Mouse (Mus musculus) embryonic facial prominence, embryonic 11.5 days (tissue): ENCODE data around the gene Spns3. TPM values are rescaled to one million over a fixed set of nuclear protein-coding genes. Genes with fewer than 3 reads are reported as not detected.
A peak's percentile ranks its signal among the peaks of the same experiment; 100 is the strongest.

Experiments
- ATAC-seq: fragments of 200-750 bp; cut with Nextera tagmentation; replicated peaks from 2 replicates; pipeline ENCODE4 v1.8.0; 2017; ENCODE audit warnings: low read depth; ENCODE audit not compliant: insufficient number of reproducible peaks, low FRiP score, low TSS enrichment
- DNase-seq: peaks from one replicate; pipeline ENCODE4 v3.0.0-alpha.2; 2015; ENCODE audit warnings: low spot score
- H3K27ac ChIP-seq: fragments of 300-500 bp; sonication (generic); replicated peaks from 2 replicates; pipeline ENCODE4 v1.5.1; 2014; ENCODE audit warnings: mild to moderate bottlenecking, low read depth, low read length, control low read depth
- H3K27me3 ChIP-seq: fragments of 300-500 bp; sonication (generic); 2 replicates; pipeline ENCODE4 v1.6.1; 2014; ENCODE audit warnings: mild to moderate bottlenecking, low read length, moderate library complexity, mixed read lengths; ENCODE audit not compliant: control insufficient read depth, insufficient read depth
- H3K36me3 ChIP-seq: fragments of 300-500 bp; sonication (generic); replicated peaks from 2 replicates; pipeline ENCODE4 v1.6.1; 2014; ENCODE audit warnings: low read depth, mild to moderate bottlenecking, low read length, moderate library complexity, mixed read lengths; ENCODE audit not compliant: control insufficient read depth, insufficient read depth
- H3K4me1 ChIP-seq: fragments of 300-500 bp; sonication (generic); 2 replicates; pipeline ENCODE4 v1.6.1; 2014; ENCODE audit warnings: low read length, mixed read lengths; ENCODE audit not compliant: control insufficient read depth, insufficient read depth
- H3K4me2 ChIP-seq: fragments of 300-500 bp; sonication (generic); 2 replicates; pipeline ENCODE4 v1.6.1; 2014; ENCODE audit warnings: low read depth, mild to moderate bottlenecking, control low read depth, low read length, moderate library complexity
- H3K4me3 ChIP-seq: fragments of 300-500 bp; sonication (generic); 2 replicates; pipeline ENCODE4 v1.5.1; 2014; ENCODE audit warnings: low read depth, low read length, control low read depth
- H3K9ac ChIP-seq: fragments of 300-500 bp; sonication (generic); replicated peaks from 2 replicates; pipeline ENCODE4 v1.6.1; 2014; ENCODE audit warnings: mild to moderate bottlenecking, control low read depth, low read length
- H3K9me3 ChIP-seq: fragments of 300-500 bp; sonication (generic); replicated peaks from 2 replicates; pipeline ENCODE4 v1.6.1; 2016; ENCODE audit warnings: mild to moderate bottlenecking, low read length, inconsistent platforms, mixed read lengths; ENCODE audit not compliant: control insufficient read depth
- WGBS: fragments of 180-500 bp; shearing (Covaris S2); extraction: QIAGEN DNeasy Blood & Tissue Kit; methylation state at CpG from one replicate; pipeline ENCODE4 v1.1.7; 2014; 5-methylcytosine and 5-hydroxymethylcytosine counted together
- polyA plus RNA-seq: library from polyadenylated mRNA; unstranded; fragments of >200 nt; fragmentation: Nextera tagmentation; extraction: Ambion mirVana; gene quantifications from 2 replicates; pipeline ENCODE4 v1.2.1, GENCODE M21; 2014

Gene Spns3
- polyA plus RNA-seq, 1 experiment from 2014 or later: not detected

GRCm38 (mm10) chr11:72494046-72494988, 56.0 kb downstream of the Spns3 start:
- H3K27ac ChIP-seq: no peak overlapping the region
- H3K4me2 ChIP-seq: no peak overlapping the region
- no peak overlapping the region for H3K9ac ChIP-seq
- H3K4me1 ChIP-seq: no peaks in the 10 kb centered on the region
- ATAC-seq: no peak
- DNase-seq: peak; percentile 79
- 51% methylated on average over 8 of the region's 8 CpGs for WGBS
- H3K27me3 ChIP-seq: peaks cover 3% of the 10 kb centered on the region; the same call in 1 of the 2 replicates
- no peak overlapping the region for H3K4me3 ChIP-seq
- H3K9me3 ChIP-seq: no peaks in the 10 kb centered on the region
- H3K36me3 ChIP-seq: no peaks in the 10 kb centered on the region

GRCm38 (mm10) chr11:72491130-72491960, 59.0 kb downstream of the Spns3 start:
- DNase-seq (no peak), ATAC-seq (no peak)
- no peaks in the 10 kb centered on the region for H3K36me3 ChIP-seq
- peaks cover 24% of the 10 kb centered on the region for H3K27me3 ChIP-seq
- H3K4me2 ChIP-seq: no peak overlapping the region
- no peaks in the 10 kb centered on the region for H3K9me3 ChIP-seq
- H3K9ac ChIP-seq: no peak overlapping the region
- 72% methylated on average over 15 of the region's 15 CpGs for WGBS
- H3K4me3 ChIP-seq: no peak overlapping the region
- no peaks in the 10 kb centered on the region for H3K4me1 ChIP-seq
- no peak overlapping the region for H3K27ac ChIP-seq

GRCm38 (mm10) chr11:72489881-72490301, 60.4 kb downstream of the Spns3 start, which contains the start of gene Spns2:
Gene Spns2 (minus strand): TSS chr11:72489904.
- peak within 1 kb of the TSS; percentile 54 for H3K9ac ChIP-seq
- H3K4me2 ChIP-seq: peak within 1 kb of the TSS; percentile 99
- peak; percentile 92 for DNase-seq
- no peak within 1 kb of the TSS; the same call in 1 of the 2 replicates for H3K27ac ChIP-seq
- H3K36me3 ChIP-seq: no peaks in the 10 kb centered on the region
- under 1% methylated on average over 41 of the region's 42 CpGs for WGBS
- no peaks in the 10 kb centered on the region for H3K9me3 ChIP-seq
- H3K4me3 ChIP-seq: peak within 1 kb of the TSS; percentile 63
- no peaks in the 10 kb centered on the region for H3K4me1 ChIP-seq
- ATAC-seq: peak; percentile 91
- peaks cover 24% of the 10 kb centered on the region for H3K27me3 ChIP-seq

- WGBS: under 1% methylated on average over 30 of the region's 42 CpGs
- Histone ChIP-seq H3K9ac (peak overlapping the region; percentile 54), H3K27ac (no peak overlapping the region; the same call in 1 of the 2 replicates), H3K4me3 (peak overlapping the region; percentile 63), H3K9me3 (no peaks in the 10 kb centered on the region), H3K36me3 (no peaks in the 10 kb centered on the region), H3K4me1 (no peaks in the 10 kb centered on the region), H3K27me3 (peaks cover 24% of the 10 kb centered on the region), H3K4me2 (peak overlapping the region; percentile 99)
- DNase-seq (no peak), ATAC-seq (0 out of 2 replicates have a peak, but pooled peaks have one; percentile 2)
These were observed 60.9 kb downstream of the Spns3 start for GRCm38 (mm10) chr11:72489397-72489796.

- Histone ChIP-seq H3K9me3 (no peaks in the 10 kb centered on the region), H3K4me3 (peak overlapping the region; percentile 63), H3K4me2 (peak overlapping the region; percentile 99), H3K9ac (peak overlapping the region; percentile 54), H3K36me3 (no peaks in the 10 kb centered on the region), H3K27ac (no peak overlapping the region), H3K4me1 (no peaks in the 10 kb centered on the region), H3K27me3 (peaks cover 24% of the 10 kb centered on the region)
- DNase-seq (peak; percentile 24), ATAC-seq (peak; percentile 49)
- under 1% methylated on average over 35 of the region's 38 CpGs for WGBS
These were observed 61.5 kb downstream of the Spns3 start for GRCm38 (mm10) chr11:72488753-72489271.

GRCm38 (mm10) chr11:72487739-72488138, 62.6 kb downstream of the Spns3 start:
- no peak overlapping the region for H3K9ac ChIP-seq
- peaks cover 24% of the 10 kb centered on the region for H3K27me3 ChIP-seq
- ATAC-seq (no peak), DNase-seq (no peak)
- 0 out of 2 replicates have a peak overlapping the region, but pooled peaks have one; percentile 0 for H3K4me2 ChIP-seq
- no peaks in the 10 kb centered on the region for H3K36me3 ChIP-seq
- H3K9me3 ChIP-seq: no peaks in the 10 kb centered on the region
- 86% methylated on average over 2 of the region's 2 CpGs for WGBS
- no peak overlapping the region for H3K4me3 ChIP-seq
- H3K4me1 ChIP-seq: no peaks in the 10 kb centered on the region
- no peak overlapping the region for H3K27ac ChIP-seq

- Histone ChIP-seq H3K4me2 (no peak overlapping the region), H3K27me3 (peaks cover 24% of the 10 kb centered on the region), H3K9ac (no peak overlapping the region), H3K9me3 (no peaks in the 10 kb centered on the region), H3K27ac (no peak overlapping the region), H3K4me1 (no peaks in the 10 kb centered on the region), H3K36me3 (no peaks in the 10 kb centered on the region), H3K4me3 (no peak overlapping the region)
- no peak for DNase-seq
- no peak for ATAC-seq
- 65% methylated on average over 5 of the region's 5 CpGs for WGBS
These were observed 63.1 kb downstream of the Spns3 start for GRCm38 (mm10) chr11:72487171-72487570.
